In the genomic region with DNA sequence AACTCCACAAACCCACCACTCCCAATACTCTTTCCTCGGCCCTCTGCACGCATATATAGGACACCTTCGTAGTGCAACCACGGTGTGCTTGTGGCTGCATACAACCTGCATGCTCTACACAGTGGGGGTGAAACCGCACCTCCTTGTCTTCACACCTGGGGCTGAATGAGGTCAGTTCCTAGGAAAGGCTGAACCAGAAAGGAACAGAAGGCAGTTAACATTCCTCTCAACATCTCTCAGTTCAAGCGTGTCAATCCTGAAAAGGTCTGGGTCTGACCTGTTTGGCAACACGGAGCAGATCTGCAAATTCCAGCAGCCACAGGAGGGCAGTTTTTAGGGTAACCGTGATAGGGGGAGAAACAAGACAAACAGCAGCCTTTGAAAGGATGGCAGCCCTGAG, we compare ENCODE assay signal across 8 mouse cellular contexts. TPM values are rescaled to one million over a fixed set of nuclear protein-coding genes. Genes with fewer than 3 reads are reported as not detected.
DNase-seq lines count a peak whose midpoint lies in the region; ATAC-seq and TF ChIP-seq lines count a peak whose summit lies in the region.

No protein-coding gene starts in this region.

- no peak for TF ChIP-seq POLR2A in heart, adult 2 months (IDR thresholded peaks at IDR 0.05; ENCODE audit: insufficient read depth, low read depth, low read length)

- H3K36me3 ChIP-seq in heart, embryonic 10.5 days: peaks cover 32% of the 10 kb centered on the region
- no peaks in the 10 kb centered on the region for H3K36me3 ChIP-seq in heart, adult 2 months (ENCODE audit: control insufficient read depth, insufficient read depth, low read length)
- H3K36me3 ChIP-seq in liver, embryonic 13.5 days: peaks cover 4% of the 10 kb centered on the region; the same call in 1 of the 2 replicates
- H3K36me3 ChIP-seq in liver, postnatal 0 days (replicated peaks; ENCODE audit: insufficient read depth, low read length): no peaks in the 10 kb centered on the region
- H3K36me3 ChIP-seq in hindbrain, embryonic 13.5 days: no peaks in the 10 kb centered on the region
- H3K36me3 ChIP-seq in neural tube, embryonic 14.5 days (ENCODE audit: control insufficient read depth, insufficient read depth, low read length): no peaks in the 10 kb centered on the region
- no peaks in the 10 kb centered on the region for H3K36me3 ChIP-seq in forebrain, embryonic 16.5 days (ENCODE audit: control insufficient read depth, insufficient read depth)

- H3K4me3 ChIP-seq in heart, embryonic 10.5 days: no peak overlapping the region
- no peak overlapping the region for H3K4me3 ChIP-seq in heart, adult 2 months
- no peak overlapping the region for H3K4me3 ChIP-seq in liver, embryonic 13.5 days (replicated peaks)
- no peak overlapping the region for H3K4me3 ChIP-seq in liver, postnatal 0 days (ENCODE audit: low read depth, low read length)
- no peak overlapping the region for H3K4me3 ChIP-seq in hindbrain, embryonic 13.5 days
- no peak overlapping the region for H3K4me3 ChIP-seq in neural tube, embryonic 14.5 days (ENCODE audit: low read depth, low read length)
- H3K4me3 ChIP-seq in forebrain, embryonic 16.5 days (replicated peaks; ENCODE audit: low read length): no peak overlapping the region

- peaks cover 4% of the 10 kb centered on the region for H3K79me2 ChIP-seq in heart, adult 2 months (replicated peaks; ENCODE audit: control insufficient read depth, insufficient read depth, low read length)

- intact Hi-C loops in heart, adult 2 months (cut with DNase I): loop anchor here (5.0 kb wide), 1 partner anchor 90 kb away; no protein-coding TSS in a partner anchor

- H3K4me1 ChIP-seq in heart, embryonic 10.5 days: peaks cover 47% of the 10 kb centered on the region
- peaks cover 12% of the 10 kb centered on the region for H3K4me1 ChIP-seq in heart, adult 2 months (ENCODE audit: control insufficient read depth, insufficient read depth, low read length)
- H3K4me1 ChIP-seq in liver, embryonic 13.5 days (replicated peaks): peaks cover 38% of the 10 kb centered on the region
- H3K4me1 ChIP-seq in liver, postnatal 0 days (ENCODE audit: insufficient read depth): peaks cover 13% of the 10 kb centered on the region
- H3K4me1 ChIP-seq in hindbrain, embryonic 13.5 days (replicated peaks): peaks cover 34% of the 10 kb centered on the region
- H3K4me1 ChIP-seq in neural tube, embryonic 14.5 days (ENCODE audit: control insufficient read depth, insufficient read depth, low read length): peaks cover 23% of the 10 kb centered on the region
- H3K4me1 ChIP-seq in forebrain, embryonic 16.5 days (replicated peaks; ENCODE audit: control insufficient read depth, insufficient read depth, low read length): peaks cover 17% of the 10 kb centered on the region

- peak overlapping the region; percentile 76 for H3K27ac ChIP-seq in heart, embryonic 10.5 days
- no peak overlapping the region; the same call in 1 of the 2 replicates for H3K27ac ChIP-seq in heart, adult 2 months
- H3K27ac ChIP-seq in liver, embryonic 13.5 days: peak overlapping the region; percentile 23
- no peak overlapping the region for H3K27ac ChIP-seq in liver, postnatal 0 days (ENCODE audit: low read depth)
- peak overlapping the region; percentile 77 for H3K27ac ChIP-seq in hindbrain, embryonic 13.5 days
- H3K27ac ChIP-seq in neural tube, embryonic 14.5 days (ENCODE audit: low read depth, low read length): peak overlapping the region; percentile 58; the same call in 1 of the 2 replicates
- no peak overlapping the region for H3K27ac ChIP-seq in forebrain, embryonic 16.5 days (ENCODE audit: low read length)

- ATAC-seq in liver, embryonic 13.5 days (ENCODE audit: low read depth): no peak
- no peak for ATAC-seq in liver, postnatal 0 days
- ATAC-seq in hindbrain, embryonic 13.5 days (ENCODE audit: low FRiP score): no peak
- no peak for ATAC-seq in neural tube, embryonic 14.5 days (ENCODE audit: low read depth)
- no peak for ATAC-seq in forebrain, embryonic 16.5 days

- no peak overlapping the region for H3K9ac ChIP-seq in heart, adult 2 months (ENCODE audit: low read depth, low read length)
- no peak overlapping the region for H3K9ac ChIP-seq in liver, embryonic 13.5 days
- no peak overlapping the region for H3K9ac ChIP-seq in liver, postnatal 0 days (replicated peaks)
- no peak overlapping the region for H3K9ac ChIP-seq in hindbrain, embryonic 13.5 days
- H3K9ac ChIP-seq in neural tube, embryonic 14.5 days (replicated peaks; ENCODE audit: low read depth, low read length): no peak overlapping the region
- no peak overlapping the region for H3K9ac ChIP-seq in forebrain, embryonic 16.5 days (replicated peaks; ENCODE audit: low read depth, low read length)

- 70% methylated on average over 8 of the region's 8 CpGs for WGBS in heart, embryonic 10.5 days
- 80% methylated on average over 8 of the region's 8 CpGs for WGBS in heart, adult 2 months
- 64% methylated on average over 8 of the region's 8 CpGs for WGBS in liver, embryonic 13.5 days (ENCODE audit: insufficient replicate concordance)
- 60% methylated on average over 8 of the region's 8 CpGs for WGBS in liver, postnatal 0 days (ENCODE audit: insufficient replicate concordance)
- WGBS in hindbrain, embryonic 13.5 days: 70% methylated on average over 8 of the region's 8 CpGs
- WGBS in neural tube, embryonic 14.5 days: 75% methylated on average over 8 of the region's 8 CpGs
- 78% methylated on average over 8 of the region's 8 CpGs for WGBS in forebrain, embryonic 16.5 days

- no peak for TF ChIP-seq EP300 in heart, adult 2 months (IDR thresholded peaks at IDR 0.05; ENCODE audit: insufficient read depth, low read depth, low read length)
- TF ChIP-seq EP300 in liver, postnatal 0 days (IDR thresholded peaks at IDR 0.05; ENCODE audit: low read depth): no peak

- no peak for TF ChIP-seq CTCF in heart, adult 2 months (IDR thresholded peaks at IDR 0.05)
- TF ChIP-seq CTCF in liver, postnatal 0 days (IDR thresholded peaks at IDR 0.05; ENCODE audit: low read depth): no peak

- no peak for DNase-seq in heart, embryonic 10.5 days (ENCODE audit: low spot score)
- DNase-seq in heart, adult 2 months: no peak
- DNase-seq in liver, embryonic 13.5 days: no peak
- no peak for DNase-seq in liver, postnatal 0 days
- no peak for DNase-seq in thymus, postnatal 36 days

- H3K4me2 ChIP-seq in liver, embryonic 13.5 days: no peak overlapping the region
- H3K4me2 ChIP-seq in liver, postnatal 0 days (ENCODE audit: low read depth, low read length): no peak overlapping the region
- no peak overlapping the region for H3K4me2 ChIP-seq in hindbrain, embryonic 13.5 days
- no peak overlapping the region for H3K4me2 ChIP-seq in neural tube, embryonic 14.5 days (ENCODE audit: low read depth, low read length)
- H3K4me2 ChIP-seq in forebrain, embryonic 16.5 days (ENCODE audit: low read length): no peak overlapping the region

- H3K9me3 ChIP-seq in heart, embryonic 10.5 days: peaks cover 4% of the 10 kb centered on the region; the same call in 1 of the 2 replicates
- H3K9me3 ChIP-seq in liver, embryonic 13.5 days (replicated peaks): peaks cover 4% of the 10 kb centered on the region; the same call in 1 of the 2 replicates
- no peaks in the 10 kb centered on the region; the same call in 1 of the 2 replicates for H3K9me3 ChIP-seq in liver, postnatal 0 days (ENCODE audit: low read length)
- H3K9me3 ChIP-seq in hindbrain, embryonic 13.5 days: 0 out of 2 replicates have a peak, but pooled peaks cover 6% of the 10 kb centered on the region
- no peaks in the 10 kb centered on the region for H3K9me3 ChIP-seq in neural tube, embryonic 14.5 days (ENCODE audit: control insufficient read depth, low read length)
- H3K9me3 ChIP-seq in forebrain, embryonic 16.5 days (ENCODE audit: control insufficient read depth, low read length): no peaks in the 10 kb centered on the region

- no peaks in the 10 kb centered on the region for H3K27me3 ChIP-seq in heart, embryonic 10.5 days (ENCODE audit: insufficient read depth, poor library complexity, severe bottlenecking)
- no peaks in the 10 kb centered on the region for H3K27me3 ChIP-seq in heart, adult 2 months (ENCODE audit: control insufficient read depth, insufficient read depth, low read length)
- H3K27me3 ChIP-seq in liver, embryonic 13.5 days: no peaks in the 10 kb centered on the region
- no peaks in the 10 kb centered on the region for H3K27me3 ChIP-seq in liver, postnatal 0 days (ENCODE audit: insufficient read depth, low read length)
- H3K27me3 ChIP-seq in hindbrain, embryonic 13.5 days: 0 out of 2 replicates have a peak, but pooled peaks cover 5% of the 10 kb centered on the region
- no peaks in the 10 kb centered on the region for H3K27me3 ChIP-seq in neural tube, embryonic 14.5 days (ENCODE audit: control insufficient read depth, insufficient read depth, low read length)
- H3K27me3 ChIP-seq in forebrain, embryonic 16.5 days (replicated peaks; ENCODE audit: control insufficient read depth, insufficient read depth, low read length): no peaks in the 10 kb centered on the region

RNA-seq across cellular contexts. Expression of gene Man1c1, which starts 21.7 kb away (rescaled TPM):
- 8.3 and 8.6 TPM in 2 replicates for polyA plus RNA-seq in heart, embryonic 10.5 days (2016; fragmentation: Nextera tagmentation; extraction: Ambion mirVana)
- 10 to 100 TPM; 24.8 to 28.4 TPM for total RNA-seq in heart, adult 2 months (2021)
- 14.1 and 17.6 TPM in 2 replicates for polyA plus RNA-seq in heart, adult 2 months (2012; rRNA removed)
- polyA plus RNA-seq in liver, embryonic 13.5 days (2015; fragmentation: Nextera tagmentation; extraction: Ambion mirVana): 1.2 and 1.3 TPM in 2 replicates
- 1.5 and 1.7 TPM in 2 replicates for polyA plus RNA-seq in liver, postnatal 0 days (2015; fragmentation: Nextera tagmentation; extraction: Ambion mirVana)
- polyA plus RNA-seq in hindbrain, embryonic 13.5 days (2015; fragmentation: Nextera tagmentation; extraction: Ambion mirVana): 3.6 and 3.8 TPM in 2 replicates
- polyA plus RNA-seq in neural tube, embryonic 14.5 days (2014; fragmentation: Nextera tagmentation; extraction: Ambion mirVana): 5.6 and 7.3 TPM in 2 replicates
- 2.3 and 2.9 TPM in 2 replicates for polyA plus RNA-seq in forebrain, embryonic 16.5 days (2015; fragmentation: Nextera tagmentation; extraction: Ambion mirVana)

Comparison
In these comparisons a context has a peak if more than half of its experiments do, and no peak if none do; other contexts are left out.
1. H3K27ac ChIP-seq: peak in heart, embryonic 10.5 days (single experiment), liver, embryonic 13.5 days (single experiment), hindbrain, embryonic 13.5 days (single experiment) and neural tube, embryonic 14.5 days (single experiment); none in heart, adult 2 months (single experiment), liver, postnatal 0 days (single experiment) and forebrain, embryonic 16.5 days (single experiment).